Mouse (Mus musculus): ENCODE results near the gene Dazap2. TPM values are rescaled to one million over a fixed set of nuclear protein-coding genes. Genes with fewer than 3 reads are reported as not detected.
A peak's percentile ranks its signal among the peaks of the same experiment; 100 is the strongest.

Gene Dazap2
- polyA plus RNA-seq, 1 experiment from 2014 or later: 373 TPM

DNA sequence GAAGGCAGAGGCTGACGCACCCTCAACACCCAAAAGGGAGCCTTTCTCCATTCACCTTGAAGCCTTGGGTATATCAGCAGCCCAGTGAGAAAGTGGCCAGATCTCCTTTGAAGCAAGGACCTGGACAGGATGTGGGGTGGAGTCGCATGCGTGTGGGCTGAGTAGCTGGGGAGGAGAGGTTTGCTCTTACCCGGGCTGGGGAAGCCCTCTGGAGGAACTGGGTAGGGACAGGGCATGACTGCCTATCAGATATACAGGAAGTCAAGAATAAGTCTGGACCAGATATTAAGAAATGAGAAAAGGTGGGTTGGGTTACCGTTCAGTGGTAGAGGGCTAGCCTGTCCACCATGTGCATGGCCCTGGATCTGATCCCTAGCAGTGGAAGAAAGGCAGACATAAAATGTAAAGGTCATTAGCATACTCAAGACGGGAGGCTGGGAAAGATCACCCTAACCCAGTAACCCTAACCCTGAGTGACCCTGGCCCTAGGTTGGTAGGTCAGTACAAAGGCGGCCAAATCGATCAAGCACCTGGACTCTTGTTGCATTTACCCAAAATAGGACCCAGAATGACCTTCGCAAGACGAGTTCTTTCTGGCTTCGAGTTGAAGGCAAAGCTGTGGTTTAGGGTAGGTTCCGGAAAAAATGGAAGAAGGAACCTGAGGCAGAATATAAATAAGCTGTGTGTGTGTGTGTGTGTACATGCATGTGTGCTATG, 16.5 kb downstream of the Dazap2 start:
- H3K27me3 ChIP-seq (replicated peaks; ENCODE audit: control insufficient read depth, insufficient read depth, low read length): peaks cover 6% of the 10 kb centered on the region; the same call in 1 of the 2 replicates
- no peak overlapping the region for H3K9ac ChIP-seq (ENCODE audit: low read depth, low read length)
- H3K27ac ChIP-seq (ENCODE audit: low read depth, low read length): no peak overlapping the region
- no peaks in the 10 kb centered on the region for H3K9me3 ChIP-seq (ENCODE audit: control insufficient read depth)
- no peak overlapping the region for H3K4me3 ChIP-seq (ENCODE audit: low read depth, low read length)
- H3K4me2 ChIP-seq (replicated peaks; ENCODE audit: low read depth): no peak overlapping the region
- no peak for TF ChIP-seq CTCF (IDR thresholded peaks at IDR 0.05; ENCODE audit: low read depth)
- ATAC-seq: no peak
- peaks cover 6% of the 10 kb centered on the region for H3K4me1 ChIP-seq (replicated peaks; ENCODE audit: control insufficient read depth, insufficient read depth, low read length)
- 83% methylated on average over 12 of the region's 12 CpGs for WGBS
- H3K36me3 ChIP-seq (ENCODE audit: control insufficient read depth, insufficient read depth): peaks cover 6% of the 10 kb centered on the region; the same call in 1 of the 2 replicates

DNA sequence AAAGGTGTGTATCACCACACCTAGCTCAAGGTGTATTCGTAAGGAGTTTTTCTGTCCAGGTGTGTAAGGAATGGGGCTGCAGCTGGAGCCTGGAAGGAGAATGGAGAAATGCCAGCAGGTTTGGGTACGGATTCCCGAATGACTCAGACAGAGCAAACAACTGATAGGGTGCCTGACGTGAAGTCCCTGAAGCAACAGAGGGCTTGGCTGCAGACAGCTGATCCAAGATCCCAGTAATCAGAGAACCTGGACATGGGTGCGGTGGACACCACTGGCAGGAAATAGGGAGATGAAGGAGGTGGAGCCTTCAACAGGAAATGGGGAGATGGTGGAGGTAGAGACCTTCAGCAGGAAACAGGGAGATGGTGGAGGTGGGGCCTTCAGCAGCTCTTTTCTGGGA, 17.2 kb downstream of the Dazap2 start:
- Histone ChIP-seq H3K4me3 (ENCODE audit: low read depth, low read length) (no peak overlapping the region), H3K4me2 (replicated peaks; ENCODE audit: low read depth) (no peak overlapping the region)
- WGBS: 44% methylated on average over 5 of the region's 5 CpGs

DNA sequence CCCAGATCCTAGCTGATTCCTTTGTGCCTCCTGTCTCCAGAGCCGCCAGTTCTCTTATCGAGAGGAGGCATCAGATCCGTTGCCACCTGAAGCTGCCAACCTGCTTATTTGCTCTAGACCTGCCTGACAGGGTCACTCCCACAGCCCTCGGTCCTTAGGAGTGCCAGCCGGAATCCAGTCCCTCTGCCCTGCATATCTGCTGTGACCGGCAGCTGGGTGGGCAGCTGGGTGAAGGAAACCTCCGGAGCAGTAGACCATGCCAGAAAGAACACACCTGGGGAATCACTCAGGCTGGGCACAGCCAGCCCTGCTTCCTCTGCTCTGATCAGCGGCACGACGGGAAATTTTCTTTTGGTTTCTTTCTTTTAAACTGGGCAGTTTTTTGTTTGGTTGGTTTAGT, 18.2 kb downstream of the Dazap2 start:
- H3K27ac ChIP-seq (ENCODE audit: low read depth, low read length): peak overlapping the region; percentile 35; the same call in 1 of the 2 replicates
- no peak for ATAC-seq
- H3K36me3 ChIP-seq (ENCODE audit: control insufficient read depth, insufficient read depth): peaks cover 6% of the 10 kb centered on the region; the same call in 1 of the 2 replicates
- no peaks in the 10 kb centered on the region for H3K9me3 ChIP-seq (ENCODE audit: control insufficient read depth)
- TF ChIP-seq CTCF (IDR thresholded peaks at IDR 0.05; ENCODE audit: low read depth): no peak
- H3K4me1 ChIP-seq (replicated peaks; ENCODE audit: control insufficient read depth, insufficient read depth, low read length): no peaks in the 10 kb centered on the region
- peaks cover 6% of the 10 kb centered on the region; the same call in 1 of the 2 replicates for H3K27me3 ChIP-seq (replicated peaks; ENCODE audit: control insufficient read depth, insufficient read depth, low read length)
- peak overlapping the region; percentile 24; the same call in 1 of the 2 replicates for H3K4me2 ChIP-seq (replicated peaks; ENCODE audit: low read depth)
- H3K9ac ChIP-seq (ENCODE audit: low read depth, low read length): no peak overlapping the region
- WGBS: 71% methylated on average over 10 of the region's 10 CpGs
- H3K4me3 ChIP-seq (ENCODE audit: low read depth, low read length): no peak overlapping the region

More for the DNA sequence above, 17.2 kb downstream of the Dazap2 start:
- H3K4me1 ChIP-seq (replicated peaks; ENCODE audit: control insufficient read depth, insufficient read depth, low read length): peaks cover 6% of the 10 kb centered on the region
- H3K9me3 ChIP-seq (ENCODE audit: control insufficient read depth): no peaks in the 10 kb centered on the region
- ATAC-seq: peak; percentile 51
- no peak overlapping the region for H3K9ac ChIP-seq (ENCODE audit: low read depth, low read length)
- no peak for TF ChIP-seq CTCF (IDR thresholded peaks at IDR 0.05; ENCODE audit: low read depth)
- peaks cover 6% of the 10 kb centered on the region; the same call in 1 of the 2 replicates for H3K36me3 ChIP-seq (ENCODE audit: control insufficient read depth, insufficient read depth)
- H3K27ac ChIP-seq (ENCODE audit: low read depth, low read length): peak overlapping the region; percentile 35; the same call in 1 of the 2 replicates
- H3K27me3 ChIP-seq (replicated peaks; ENCODE audit: control insufficient read depth, insufficient read depth, low read length): peaks cover 6% of the 10 kb centered on the region; the same call in 1 of the 2 replicates

DNA sequence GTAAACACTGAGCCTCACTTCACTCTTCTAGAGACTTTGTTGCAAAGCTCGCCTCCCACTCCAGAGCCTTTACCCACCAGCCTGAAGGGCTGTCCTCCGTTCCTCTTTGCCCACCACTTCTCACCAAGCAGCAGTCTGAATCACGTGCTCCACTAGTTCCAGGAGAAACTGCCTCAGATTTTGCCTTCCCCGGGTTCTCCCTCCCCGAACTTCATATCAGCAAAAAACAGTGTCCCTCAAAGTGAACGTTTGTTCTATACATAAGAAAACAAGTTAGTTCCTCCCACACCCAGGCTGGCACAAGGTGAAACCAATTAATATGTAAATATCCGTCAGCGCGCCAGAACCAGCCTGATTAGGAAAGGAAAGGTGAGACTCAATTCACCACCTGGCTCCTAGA, 20.1 kb downstream of the Dazap2 start:
- no peak for TF ChIP-seq CTCF (IDR thresholded peaks at IDR 0.05; ENCODE audit: low read depth)
- peak overlapping the region; percentile 91 for H3K4me2 ChIP-seq (replicated peaks; ENCODE audit: low read depth)
- H3K27ac ChIP-seq (ENCODE audit: low read depth, low read length): peak overlapping the region; percentile 92
- WGBS: 11% methylated on average over 9 of the region's 9 CpGs
- H3K36me3 ChIP-seq (ENCODE audit: control insufficient read depth, insufficient read depth): peaks cover 6% of the 10 kb centered on the region; the same call in 1 of the 2 replicates
- H3K9me3 ChIP-seq (ENCODE audit: control insufficient read depth): no peaks in the 10 kb centered on the region
- H3K4me1 ChIP-seq (replicated peaks; ENCODE audit: control insufficient read depth, insufficient read depth, low read length): 0 out of 2 replicates have a peak, but pooled peaks cover 3% of the 10 kb centered on the region
- peak overlapping the region; percentile 75 for H3K4me3 ChIP-seq (ENCODE audit: low read depth, low read length)
- no peak for ATAC-seq
- H3K9ac ChIP-seq (ENCODE audit: low read depth, low read length): no peak overlapping the region
- peaks cover 6% of the 10 kb centered on the region; the same call in 1 of the 2 replicates for H3K27me3 ChIP-seq (replicated peaks; ENCODE audit: control insufficient read depth, insufficient read depth, low read length)

DNA sequence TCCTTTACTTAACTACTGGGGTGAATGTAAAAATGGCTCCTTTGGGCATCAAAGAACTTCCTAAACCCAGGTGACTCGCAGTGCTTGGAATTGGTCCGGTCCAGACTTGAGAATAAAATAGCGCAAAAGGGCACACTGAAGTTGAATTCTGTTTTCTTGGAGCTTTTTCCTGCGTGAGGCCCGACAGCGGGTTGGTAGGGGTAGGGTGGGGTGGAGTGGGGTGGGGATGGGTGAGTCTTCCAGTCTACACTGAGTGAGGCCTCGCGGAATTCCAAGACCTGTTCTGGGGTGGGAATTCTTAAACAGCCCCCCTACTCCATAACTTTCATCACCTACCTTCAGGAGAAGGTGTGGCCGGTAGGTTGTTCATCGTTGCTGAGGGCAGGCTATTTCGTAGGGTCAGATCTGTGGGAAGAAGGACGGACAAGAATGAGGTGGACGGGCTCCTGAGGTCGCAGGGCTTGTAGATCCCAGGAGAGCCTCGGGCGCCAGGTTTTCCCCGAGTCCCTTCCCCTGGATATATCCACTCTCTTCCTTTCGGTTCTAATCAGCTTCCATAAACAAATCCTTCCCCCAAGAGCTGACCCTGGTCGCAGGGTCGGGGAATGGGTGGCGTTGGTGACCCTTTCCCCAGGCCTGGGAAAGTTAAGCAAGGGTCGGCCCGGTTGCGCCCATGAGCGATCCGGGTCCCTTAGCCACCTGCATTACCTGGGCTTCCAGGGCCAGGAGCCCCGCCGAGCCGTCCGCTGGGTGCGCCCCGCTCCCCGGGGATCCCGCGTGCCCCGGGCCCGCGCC, 20.9 kb downstream of the Dazap2 start:
- Histone ChIP-seq H3K9me3 (ENCODE audit: control insufficient read depth) (no peaks in the 10 kb centered on the region), H3K4me2 (replicated peaks; ENCODE audit: low read depth) (peak overlapping the region; percentile 91), H3K27me3 (replicated peaks; ENCODE audit: control insufficient read depth, insufficient read depth, low read length) (peaks cover 6% of the 10 kb centered on the region; the same call in 1 of the 2 replicates), H3K4me3 (ENCODE audit: low read depth, low read length) (peak overlapping the region; percentile 75), H3K36me3 (ENCODE audit: control insufficient read depth, insufficient read depth) (peaks cover 5% of the 10 kb centered on the region; the same call in 1 of the 2 replicates), H3K9ac (ENCODE audit: low read depth, low read length) (peak overlapping the region; percentile 81), H3K4me1 (replicated peaks; ENCODE audit: control insufficient read depth, insufficient read depth, low read length) (0 out of 2 replicates have a peak, but pooled peaks cover 3% of the 10 kb centered on the region), H3K27ac (ENCODE audit: low read depth, low read length) (peak overlapping the region; percentile 92)
- WGBS: 4% methylated on average over 38 of the region's 38 CpGs
- ATAC-seq: 0 out of 2 replicates have a peak, but pooled peaks have one; percentile 0
- no peak for TF ChIP-seq CTCF (IDR thresholded peaks at IDR 0.05; ENCODE audit: low read depth)

Data from intestine, postnatal 0 days (tissue).